Mouse (Mus musculus): ENCODE results near the gene Commd6.

DNA sequence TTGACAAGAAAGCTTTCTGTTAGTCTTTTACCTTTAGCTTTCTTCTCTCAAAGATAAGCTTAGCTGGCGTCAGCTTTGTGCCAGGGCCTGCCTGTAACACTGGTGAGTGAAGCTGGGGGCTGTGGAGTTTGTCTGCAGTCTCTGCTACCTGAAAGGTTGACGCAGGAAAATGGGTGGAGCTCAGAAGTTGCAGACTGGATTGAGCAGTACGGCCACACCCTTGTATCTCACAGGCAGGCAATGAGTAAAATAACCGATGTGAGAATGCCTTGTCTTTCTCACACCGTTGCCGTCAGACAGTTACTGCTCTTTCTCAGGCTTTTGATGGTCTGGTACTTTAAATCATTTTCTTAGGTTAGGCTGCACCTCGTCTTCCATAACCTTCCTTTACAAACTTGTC lies 25.6 kb upstream of the Commd6 start:
- TF ChIP-seq GATA1 (IDR thresholded peaks at IDR 0.05; ENCODE audit: borderline replicate concordance, low read length) (no peak), CTCF (IDR thresholded peaks at IDR 0.05; ENCODE audit: low read depth, low read length) (no peak), POLR2AphosphoS5 (IDR thresholded peaks at IDR 0.05; ENCODE audit: insufficient replicate concordance, low read depth, low read length) (no peak), GATA2 (IDR thresholded peaks at IDR 0.05; ENCODE audit: borderline replicate concordance, low read depth, low read length) (no peak), TAL1 (conservative IDR thresholded peaks at IDR 0.05; ENCODE audit: low read depth, low read length) (no peak)
